Mouse (Mus musculus): ENCODE results near the gene Arvcf. TPM values are rescaled to one million over a fixed set of nuclear protein-coding genes. Genes with fewer than 3 reads are reported as not detected.

Gene Arvcf
- total and polyA plus RNA-seq, 3 experiments, result 9.1 to 14.5 TPM; not detected in 1

GRCm38 (mm10) chr16:18391728-18392127 lies 43.7 kb downstream of the Arvcf start:
- TF ChIP-seq BHLHE40 (IDR thresholded peaks at IDR 0.05; ENCODE audit: borderline replicate concordance, low read depth, low read length), result no peak
- no peak for TF ChIP-seq MAX (IDR thresholded peaks at IDR 0.05; ENCODE audit: low read length)
- no peak for TF ChIP-seq NELFE (IDR thresholded peaks at IDR 0.05; ENCODE audit: low read depth, low read length)
- no peak for TF ChIP-seq JUND (IDR thresholded peaks at IDR 0.05; ENCODE audit: low read depth, low read length)
- TF ChIP-seq TBP (IDR thresholded peaks at IDR 0.05; ENCODE audit: low read depth, low read length), result no peak
- no peak for TF ChIP-seq MAFK (IDR thresholded peaks at IDR 0.05; ENCODE audit: borderline replicate concordance, low read depth, low read length)
- Histone ChIP-seq H3K27ac (ENCODE audit: control insufficient read depth, low read depth, low read length) (no peak overlapping the region), H3K9me3 (replicated peaks; ENCODE audit: insufficient read depth, low read length) (no peaks in the 10 kb centered on the region), H3K79me2 (ENCODE audit: control insufficient read depth, insufficient read depth, low read length, poor library complexity) (no peaks in the 10 kb centered on the region; the same call in 1 of the 2 replicates), H3K9ac (ENCODE audit: control insufficient read depth, low read depth, low read length, poor library complexity, severe bottlenecking) (no peak overlapping the region), H3K4me3 (ENCODE audit: control insufficient read depth in 1 of 2, insufficient read depth in 1 of 2, low read depth in 2 of 2, low read length in 2 of 2) (no peak overlapping the region), H3K36me3 (ENCODE audit: control insufficient read depth in 1 of 2, insufficient read depth in 2 of 2, low read length in 2 of 2) (peaks cover 0 to 19% of the 10 kb centered on the region in 2 experiments; a peak in 2 of 4 replicates), H3K27me3 (ENCODE audit: control insufficient read depth in 1 of 2, insufficient read depth in 2 of 2, low read length in 2 of 2) (no peaks in the 10 kb centered on the region), H3K4me1 (ENCODE audit: control insufficient read depth in 1 of 2, insufficient read depth in 2 of 2, low read length in 2 of 2) (peaks cover 16 to 35% of the 10 kb centered on the region in 2 experiments)
- DNase-seq (ENCODE audit: low read depth, low spot score), result peak; percentile 23

GRCm38 (mm10) chr16:18392469-18393426 lies 44.8 kb downstream of the Arvcf start:
- Histone ChIP-seq H3K36me3 (ENCODE audit: control insufficient read depth in 1 of 2, insufficient read depth in 2 of 2, low read length in 2 of 2) (peaks cover 0 to 11% of the 10 kb centered on the region in 2 experiments; a peak in 2 of 4 replicates), H3K9me3 (replicated peaks; ENCODE audit: insufficient read depth, low read length) (no peaks in the 10 kb centered on the region), H3K27ac (ENCODE audit: control insufficient read depth, low read depth, low read length) (no peak overlapping the region), H3K9ac (ENCODE audit: control insufficient read depth, low read depth, low read length, poor library complexity, severe bottlenecking) (peak overlapping the region; percentile 72), H3K4me1 (ENCODE audit: control insufficient read depth in 1 of 2, insufficient read depth in 2 of 2, low read length in 2 of 2) (peaks cover 11 to 27% of the 10 kb centered on the region in 2 experiments), H3K79me2 (ENCODE audit: control insufficient read depth, insufficient read depth, low read length, poor library complexity) (no peaks in the 10 kb centered on the region; the same call in 1 of the 2 replicates), H3K27me3 (ENCODE audit: control insufficient read depth in 1 of 2, insufficient read depth in 2 of 2, low read length in 2 of 2) (no peaks in the 10 kb centered on the region), H3K4me3 (ENCODE audit: control insufficient read depth in 1 of 2, insufficient read depth in 1 of 2, low read depth in 2 of 2, low read length in 2 of 2) (peak overlapping the region; percentile 69 to 95)
- peak; percentile 89 for DNase-seq (ENCODE audit: low read depth, low spot score)
- TF ChIP-seq TAL1 (IDR thresholded peaks at IDR 0.05; ENCODE audit: low read length), result no peak
- TF ChIP-seq MYB (IDR thresholded peaks at IDR 0.05; ENCODE audit: low read depth, low read length), result no peak
- no peak for TF ChIP-seq MEF2A (IDR thresholded peaks at IDR 0.05; ENCODE audit: extremely low read depth, insufficient replicate concordance, low read depth, low read length, poor library complexity, severe bottlenecking)
- no peak for TF ChIP-seq MYC (IDR thresholded peaks at IDR 0.05; ENCODE audit: low read depth, low read length)
- no peak for TF ChIP-seq JUND (IDR thresholded peaks at IDR 0.05; ENCODE audit: low read depth, low read length)
- peak; percentile 60 for TF ChIP-seq SIN3A (IDR thresholded peaks at IDR 0.05; ENCODE audit: low read length)
- 0 out of 2 replicates have a peak, but pooled peaks have one; percentile 22 for TF ChIP-seq TBP (IDR thresholded peaks at IDR 0.05; ENCODE audit: low read depth, low read length)
- peak; percentile 28 for TF ChIP-seq TCF12 (IDR thresholded peaks at IDR 0.05; ENCODE audit: low read depth, low read length)
- no peak for TF ChIP-seq GABPA (IDR thresholded peaks at IDR 0.05; ENCODE audit: low read depth, low read length)
- TF ChIP-seq POLR2AphosphoS2 (IDR thresholded peaks at IDR 0.05; ENCODE audit: low read length), result peak; percentile 70; the same call in 1 of the 2 replicates
- 0 out of 2 replicates have a peak, but pooled peaks have one; percentile 56 for TF ChIP-seq ZMIZ1 (IDR thresholded peaks at IDR 0.05; ENCODE audit: low read depth, low read length)
- TF ChIP-seq ELF1 (IDR thresholded peaks at IDR 0.05; ENCODE audit: low read depth, low read length), result no peak
- peak; percentile 32; the same call in 1 of the 2 replicates for TF ChIP-seq HCFC1 (IDR thresholded peaks at IDR 0.05; ENCODE audit: low read depth, low read length)
- 0 out of 2 replicates have a peak, but pooled peaks have one; percentile 6 for TF ChIP-seq ZKSCAN1 (IDR thresholded peaks at IDR 0.05; ENCODE audit: low read depth, low read length)
- peak; percentile 23 for TF ChIP-seq RAD21 (IDR thresholded peaks at IDR 0.05; ENCODE audit: low read depth, low read length)
- peak; percentile 21; the same call in 1 of the 2 replicates for TF ChIP-seq ZC3H11A (IDR thresholded peaks at IDR 0.05; ENCODE audit: low read depth, low read length)
- TF ChIP-seq E2F4 (IDR thresholded peaks at IDR 0.05; ENCODE audit: borderline replicate concordance, low read depth, low read length), result no peak
- TF ChIP-seq POLR2A (IDR thresholded peaks at IDR 0.05; ENCODE audit: control insufficient read depth in 1 of 2, insufficient read depth in 1 of 2, low read depth in 1 of 2, low read length in 2 of 2, poor library complexity in 1 of 2), result peak; percentile 74 to 77; a peak in 3 of 4 replicates
- no peak for TF ChIP-seq ETS1 (IDR thresholded peaks at IDR 0.05; ENCODE audit: low read depth, low read length)
- no peak for TF ChIP-seq RCOR1 (IDR thresholded peaks at IDR 0.05; ENCODE audit: low read depth, low read length)
- TF ChIP-seq EP300 (IDR thresholded peaks at IDR 0.05; ENCODE audit: low read depth in 1 of 2, low read length in 2 of 2), result no peak
- no peak for TF ChIP-seq NRF1 (IDR thresholded peaks at IDR 0.05; ENCODE audit: insufficient read depth, low read depth, low read length, poor library complexity, severe bottlenecking)
- TF ChIP-seq BHLHE40 (IDR thresholded peaks at IDR 0.05; ENCODE audit: borderline replicate concordance, low read depth, low read length), result peak; percentile 97
- TF ChIP-seq CTCF (IDR thresholded peaks at IDR 0.05 in 2 of 3, conservative IDR thresholded peaks at IDR 0.05 in 1 of 3; ENCODE audit: control insufficient read depth in 1 of 3, insufficient read depth in 1 of 3, low read depth in 2 of 3, low read length in 3 of 3, poor library complexity in 1 of 3, severe bottlenecking in 1 of 3), result peak in 2 of 3 experiments; percentile 54 to 56; a peak in 5 of 6 replicates
- no peak for TF ChIP-seq CHD2 (IDR thresholded peaks at IDR 0.05; ENCODE audit: low read length)

Measured in MEL (cell line).